Mouse (Mus musculus) hindbrain, embryonic 13.5 days (tissue): Measurements from ENCODE around the gene Eefsec. TPM values are rescaled to one million over a fixed set of nuclear protein-coding genes. Genes with fewer than 3 reads are reported as not detected.
A peak's percentile ranks its signal among the peaks of the same experiment; 100 is the strongest.

Source experiments
- ATAC-seq: fragments of 200-750 bp; cut with Nextera tagmentation; 2 replicates; pipeline ENCODE4 v1.8.0; 2017; ENCODE audit warnings: moderate TSS enrichment; ENCODE audit not compliant: low FRiP score
- H3K27ac ChIP-seq: fragments of 300-500 bp; sonication (generic); 2 replicates; pipeline ENCODE4 v1.5.1; 2015; ENCODE audit warnings: inconsistent platforms, mild to moderate bottlenecking, moderate library complexity
- H3K27me3 ChIP-seq: fragments of 300-500 bp; sonication (generic); 2 replicates; pipeline ENCODE4 v1.6.1; 2015; ENCODE audit warnings: mild to moderate bottlenecking, inconsistent platforms
- H3K36me3 ChIP-seq: fragments of 300-500 bp; sonication (generic); 2 replicates; pipeline ENCODE4 v1.6.1; 2015; ENCODE audit warnings: mild to moderate bottlenecking, inconsistent platforms
- H3K4me1 ChIP-seq: fragments of 300-500 bp; sonication (generic); replicated peaks from 2 replicates; pipeline ENCODE4 v1.6.1; 2015; ENCODE audit warnings: inconsistent platforms
- H3K4me2 ChIP-seq: fragments of 300-500 bp; sonication (generic); 2 replicates; pipeline ENCODE4 v1.6.1; 2015; ENCODE audit warnings: inconsistent platforms, mild to moderate bottlenecking, moderate library complexity
- H3K4me3 ChIP-seq: fragments of 300-500 bp; sonication (generic); 2 replicates; pipeline ENCODE4 v1.5.1; 2015; ENCODE audit warnings: mild to moderate bottlenecking, inconsistent platforms
- H3K9ac ChIP-seq: fragments of 300-500 bp; sonication (generic); 2 replicates; pipeline ENCODE4 v1.6.1; 2015; ENCODE audit warnings: mild to moderate bottlenecking, inconsistent platforms
- H3K9me3 ChIP-seq: fragments of 300-500 bp; sonication (generic); 2 replicates; pipeline ENCODE4 v1.6.1; 2016; ENCODE audit warnings: inconsistent platforms
- WGBS: fragments of 180-500 bp; shearing (Covaris S2); methylation state at CpG from one replicate; pipeline ENCODE4 v1.1.7; 2015; 5-methylcytosine and 5-hydroxymethylcytosine counted together
- polyA plus RNA-seq: library from polyadenylated mRNA; unstranded; fragments of >200 nt; fragmentation: Nextera tagmentation; extraction: Ambion mirVana; gene quantifications from 2 replicates; pipeline ENCODE4 v1.2.1, GENCODE M21; 2015

The Eefsec gene
- polyA plus RNA-seq, 1 experiment from 2014 or later = 25.2 TPM

DNA sequence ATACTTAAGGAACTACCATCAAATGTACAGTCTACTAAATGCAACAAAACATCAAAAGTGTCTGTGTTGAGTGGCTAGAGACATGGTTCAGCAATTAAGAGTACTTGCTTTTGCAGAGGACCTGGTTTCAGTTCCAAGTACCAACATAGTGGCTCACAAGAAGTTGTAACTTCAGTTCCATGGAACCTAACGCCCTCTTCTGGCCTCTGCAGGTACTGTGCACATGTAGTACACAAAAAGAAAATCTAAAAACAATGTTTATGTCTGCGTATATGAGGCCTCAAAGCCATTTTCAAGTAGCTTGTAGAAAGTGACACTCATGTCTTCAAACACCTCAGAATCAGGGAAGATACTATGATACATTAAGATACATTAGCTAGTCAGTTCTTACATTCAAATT lies 48.4 kb downstream of the Eefsec start:
- 66% methylated on average over 2 of the region's 2 CpGs for WGBS
- no peak overlapping the region for H3K4me2 ChIP-seq
- no peak overlapping the region for H3K27ac ChIP-seq
- H3K9ac ChIP-seq = no peak overlapping the region
- no peaks in the 10 kb centered on the region for H3K36me3 ChIP-seq
- H3K27me3 ChIP-seq = no peaks in the 10 kb centered on the region
- H3K4me3 ChIP-seq = no peak overlapping the region
- no peak for ATAC-seq
- no peaks in the 10 kb centered on the region for H3K9me3 ChIP-seq
- peaks cover 10% of the 10 kb centered on the region; the same call in 1 of the 2 replicates for H3K4me1 ChIP-seq

DNA sequence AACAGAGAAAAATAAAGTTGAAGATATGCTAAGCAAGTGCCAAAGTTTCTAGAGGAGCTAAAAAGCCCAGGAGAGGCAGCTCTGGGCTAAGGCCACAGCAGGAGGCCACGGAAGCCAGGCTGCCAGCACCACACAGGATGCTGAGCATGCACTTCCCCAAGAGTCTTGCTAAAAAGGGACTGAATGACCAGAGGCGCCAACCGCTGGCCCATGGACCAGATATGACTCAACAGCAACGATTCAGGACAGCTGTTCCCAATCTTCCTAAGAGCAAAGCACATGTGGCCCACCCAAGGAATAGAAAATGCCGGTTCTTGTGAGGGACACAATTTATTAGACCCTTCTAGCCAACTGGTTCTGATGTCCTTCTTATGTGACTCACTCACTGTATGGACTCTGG lies 57.4 kb downstream of the Eefsec start:
- Histone ChIP-seq H3K4me3 (no peak overlapping the region), H3K4me2 (no peak overlapping the region), H3K9me3 (no peaks in the 10 kb centered on the region), H3K9ac (no peak overlapping the region), H3K27me3 (0 out of 2 replicates have a peak, but pooled peaks cover 3% of the 10 kb centered on the region), H3K4me1 (peaks cover 30% of the 10 kb centered on the region), H3K36me3 (no peaks in the 10 kb centered on the region), H3K27ac (peak overlapping the region; percentile 23; the same call in 1 of the 2 replicates)
- 74% methylated on average over 5 of the region's 5 CpGs for WGBS
- no peak for ATAC-seq

DNA sequence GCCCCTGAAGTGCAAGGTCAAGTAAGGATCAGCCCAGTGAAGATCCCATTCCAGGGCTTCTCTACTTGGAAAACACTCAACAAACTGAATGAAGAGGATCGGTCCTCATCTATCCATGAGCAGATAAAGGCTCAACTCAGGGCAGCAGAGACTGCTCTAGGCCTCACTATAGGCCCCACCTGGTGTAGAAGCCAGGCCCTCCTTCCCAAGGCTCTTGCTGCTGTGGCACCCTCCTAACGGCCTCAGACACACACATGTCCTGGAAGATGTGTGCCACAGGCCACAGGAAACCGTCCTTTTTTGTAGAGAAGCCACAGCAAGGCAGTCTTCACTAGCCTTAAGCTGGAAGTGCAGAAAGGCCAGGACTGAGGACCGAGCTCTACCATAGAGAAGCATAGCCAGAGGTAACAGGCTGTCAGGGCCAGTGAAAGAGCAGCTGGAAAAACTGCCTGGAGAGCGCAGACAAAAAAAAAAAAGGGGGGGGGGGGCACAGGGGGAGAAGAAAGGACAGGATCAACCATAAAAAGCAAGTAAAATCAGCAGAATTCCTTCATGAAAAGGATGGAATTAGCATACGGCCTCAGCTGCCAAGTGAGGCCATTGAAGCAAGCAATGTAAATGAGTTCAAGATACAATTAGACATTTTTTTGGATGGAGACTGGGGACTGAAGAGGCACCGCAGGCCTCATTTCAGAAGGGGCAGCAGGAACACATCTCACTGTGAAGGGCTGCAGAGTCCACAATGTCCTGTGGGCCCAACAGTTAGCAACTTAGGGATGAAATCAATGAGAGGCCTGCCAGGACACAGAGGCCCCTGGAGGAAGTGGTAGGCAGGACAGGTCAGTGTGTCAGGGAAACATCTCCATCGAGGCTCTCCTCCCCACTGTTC lies 58.3 kb downstream of the Eefsec start:
- Histone ChIP-seq H3K27ac (peak overlapping the region; percentile 81), H3K27me3 (0 out of 2 replicates have a peak, but pooled peaks cover 3% of the 10 kb centered on the region), H3K9ac (no peak overlapping the region), H3K36me3 (no peaks in the 10 kb centered on the region), H3K9me3 (no peaks in the 10 kb centered on the region), H3K4me2 (no peak overlapping the region), H3K4me3 (no peak overlapping the region), H3K4me1 (peaks cover 30% of the 10 kb centered on the region)
- WGBS = 20% methylated on average over 8 of the region's 8 CpGs
- peak; percentile 54 for ATAC-seq

DNA sequence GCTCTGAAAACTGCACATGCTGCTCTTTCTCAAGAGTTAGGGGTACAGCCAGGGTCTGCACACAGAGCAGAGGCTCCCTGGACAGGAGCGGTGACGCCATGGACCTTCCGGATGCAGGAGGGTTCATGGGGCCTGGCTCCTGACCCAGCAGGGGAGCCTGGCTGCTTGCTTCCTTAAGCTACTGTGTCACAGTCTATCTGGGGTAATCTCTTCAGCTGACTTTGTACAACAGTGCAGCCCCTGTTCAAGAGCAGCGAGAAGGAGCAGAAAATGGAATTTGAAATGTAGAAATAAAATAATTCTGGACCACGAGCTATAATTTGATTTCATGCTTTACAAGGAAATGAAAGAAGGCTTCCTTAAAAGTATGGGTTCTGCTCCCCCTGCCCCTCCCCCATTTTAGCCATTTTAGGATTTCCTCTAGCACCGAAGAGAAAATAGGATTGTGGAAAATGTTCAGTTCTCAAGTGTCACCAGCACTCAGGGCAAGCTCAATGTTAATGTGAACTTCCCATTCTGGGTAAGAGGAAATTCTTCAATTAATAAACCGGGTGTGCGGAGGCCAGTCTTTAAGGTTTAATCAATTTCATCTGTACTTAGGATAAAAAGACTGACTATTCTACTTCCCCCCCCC lies 61.8 kb downstream of the Eefsec start:
- Histone ChIP-seq H3K27ac (no peak overlapping the region), H3K36me3 (no peaks in the 10 kb centered on the region), H3K27me3 (0 out of 2 replicates have a peak, but pooled peaks cover 3% of the 10 kb centered on the region), H3K4me2 (no peak overlapping the region), H3K9ac (no peak overlapping the region), H3K4me1 (peaks cover 30% of the 10 kb centered on the region), H3K9me3 (no peaks in the 10 kb centered on the region), H3K4me3 (no peak overlapping the region)
- no peak for ATAC-seq
- WGBS = 73% methylated on average over 8 of the region's 8 CpGs

DNA sequence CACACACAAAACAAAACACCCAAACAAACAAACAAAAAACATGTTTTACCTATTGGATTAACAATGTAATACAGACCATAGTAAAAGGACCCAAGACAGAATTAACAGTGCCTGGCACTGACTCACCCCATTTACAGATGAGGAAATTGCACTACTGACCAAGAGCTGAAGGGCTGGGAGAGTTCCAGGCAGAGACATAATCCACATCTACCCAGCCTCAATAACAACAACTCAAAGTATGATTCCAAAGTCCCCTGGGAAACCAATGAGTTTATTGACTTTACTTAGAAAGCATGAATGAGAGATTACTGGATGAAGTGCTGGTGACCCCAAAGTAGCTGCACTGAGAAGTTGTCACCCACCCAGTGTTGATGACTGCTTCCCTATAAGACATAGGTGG lies 62.6 kb downstream of the Eefsec start:
- Histone ChIP-seq H3K4me3 (no peak overlapping the region), H3K36me3 (no peaks in the 10 kb centered on the region), H3K4me1 (peaks cover 25% of the 10 kb centered on the region), H3K4me2 (no peak overlapping the region), H3K9ac (no peak overlapping the region), H3K9me3 (no peaks in the 10 kb centered on the region), H3K27ac (no peak overlapping the region), H3K27me3 (0 out of 2 replicates have a peak, but pooled peaks cover 3% of the 10 kb centered on the region)
- ATAC-seq = no peak

DNA sequence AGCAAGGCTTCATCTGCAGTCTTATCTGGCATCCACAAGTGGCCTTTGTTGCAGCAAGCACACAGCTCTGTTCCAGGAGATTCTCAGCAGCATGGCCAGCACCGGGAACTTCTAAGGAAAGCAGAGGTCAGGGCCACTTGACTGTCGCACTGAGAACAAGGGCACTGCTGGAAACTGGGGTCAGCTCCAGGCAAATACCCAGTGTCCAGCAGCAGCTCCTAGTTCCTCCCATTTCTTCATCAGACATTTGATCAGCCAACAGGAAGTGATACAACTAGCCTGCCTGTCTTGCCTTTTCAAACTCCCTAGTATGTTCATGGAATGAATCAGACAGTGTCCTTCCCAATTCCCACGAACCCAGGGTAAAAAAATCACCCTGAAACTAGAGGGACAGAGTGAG lies 66.6 kb downstream of the Eefsec start:
- 27% methylated on average over 3 of the region's 3 CpGs for WGBS
- no peak for ATAC-seq

DNA sequence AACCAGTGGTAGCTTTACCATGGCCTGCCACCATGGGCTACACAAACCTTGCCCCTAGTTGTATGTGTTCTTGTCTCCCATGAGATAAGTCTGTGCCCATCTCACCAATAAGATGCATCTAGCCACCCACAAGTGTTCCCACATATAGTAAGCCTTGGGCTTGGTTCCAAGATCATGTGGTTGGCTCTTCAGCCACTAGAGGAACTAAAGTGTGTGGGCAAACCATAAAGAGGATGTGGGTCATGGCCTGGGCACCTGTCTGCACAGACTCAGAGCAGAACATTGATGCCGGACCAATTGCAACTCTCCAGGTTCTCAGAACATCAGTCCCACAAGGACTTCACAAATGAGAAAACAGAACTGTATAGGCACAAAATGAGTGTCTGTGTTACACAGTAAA lies 67.5 kb downstream of the Eefsec start:
- no peaks in the 10 kb centered on the region for H3K27me3 ChIP-seq
- peaks cover 11% of the 10 kb centered on the region for H3K4me1 ChIP-seq
- no peaks in the 10 kb centered on the region for H3K36me3 ChIP-seq
- H3K9ac ChIP-seq = no peak overlapping the region
- 97% methylated on average over 1 of the region's 1 CpGs for WGBS
- H3K27ac ChIP-seq = no peak overlapping the region
- no peak overlapping the region for H3K4me3 ChIP-seq
- H3K4me2 ChIP-seq = no peak overlapping the region
- H3K9me3 ChIP-seq = no peaks in the 10 kb centered on the region
- ATAC-seq = no peak

More for the DNA sequence above, 66.6 kb downstream of the Eefsec start:
- Histone ChIP-seq H3K4me2 (no peak overlapping the region), H3K9ac (no peak overlapping the region), H3K4me1 (peaks cover 14% of the 10 kb centered on the region), H3K9me3 (no peaks in the 10 kb centered on the region), H3K27me3 (no peaks in the 10 kb centered on the region), H3K27ac (no peak overlapping the region), H3K4me3 (no peak overlapping the region), H3K36me3 (no peaks in the 10 kb centered on the region)

DNA sequence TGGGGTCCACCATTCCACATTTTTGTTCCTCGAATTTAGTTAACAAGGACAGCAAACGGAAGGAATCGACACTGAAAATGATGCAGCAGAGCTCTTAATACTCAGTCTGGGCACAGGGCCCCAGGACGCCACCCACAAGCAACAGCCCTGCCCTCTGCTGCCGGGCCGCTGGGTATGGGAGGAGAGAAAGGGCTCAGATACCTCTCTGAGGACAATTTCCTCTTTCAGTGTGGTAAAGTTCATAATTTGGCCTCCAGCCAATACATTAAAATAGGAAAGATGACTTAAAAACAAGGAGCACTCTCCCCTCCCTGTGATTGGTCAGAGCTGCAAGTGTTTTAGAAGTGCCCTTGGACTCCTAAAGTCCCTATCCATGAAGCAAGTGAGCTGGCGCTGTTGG lies 72.1 kb downstream of the Eefsec start:
- no peak for ATAC-seq
- 71% methylated on average over 7 of the region's 7 CpGs for whole genome bisulfite sequencing
- H3K9ac ChIP-seq = no peak overlapping the region
- no peak overlapping the region for H3K27ac ChIP-seq
- H3K9me3 ChIP-seq = no peaks in the 10 kb centered on the region
- H3K4me1 ChIP-seq = peaks cover 22% of the 10 kb centered on the region
- H3K36me3 ChIP-seq = no peaks in the 10 kb centered on the region
- no peaks in the 10 kb centered on the region for H3K27me3 ChIP-seq
- no peak overlapping the region for H3K4me2 ChIP-seq
- no peak overlapping the region for H3K4me3 ChIP-seq

DNA sequence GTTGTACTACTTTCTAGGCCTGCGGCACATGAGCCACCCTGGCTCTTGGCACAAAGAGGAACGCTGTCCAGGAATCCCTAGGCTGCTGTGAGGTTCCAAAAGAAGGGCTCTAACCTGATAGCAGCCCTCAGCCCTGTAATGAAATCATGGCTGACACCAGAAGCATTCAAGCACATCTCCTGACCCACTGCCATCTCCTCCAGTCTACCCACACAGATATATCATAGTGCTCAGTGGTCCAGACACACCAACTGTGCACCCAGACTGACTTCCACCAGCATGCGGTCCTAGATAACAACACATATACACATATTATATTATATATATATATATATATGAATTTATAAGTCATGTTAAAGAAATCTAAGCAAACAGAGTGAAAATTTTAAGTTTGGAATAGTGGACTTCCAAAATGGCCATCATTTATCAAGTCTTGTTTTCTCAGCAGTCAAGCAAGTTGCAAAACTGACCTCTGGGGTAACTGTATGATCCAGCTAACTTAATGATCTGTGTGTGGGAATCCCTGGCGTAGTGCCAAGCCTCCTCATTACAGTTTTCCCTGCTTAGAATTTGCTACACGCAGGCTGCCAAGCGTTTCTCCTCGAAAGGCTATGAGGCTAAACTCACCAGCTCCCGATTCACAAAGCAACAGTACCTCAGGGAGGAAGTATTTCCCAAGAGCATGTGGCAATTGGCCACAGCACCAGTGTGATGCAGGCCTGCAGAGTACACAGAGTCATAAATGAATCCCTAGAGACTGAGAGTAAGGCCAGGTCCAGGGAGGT lies 76.3 kb downstream of the Eefsec start:
- no peak overlapping the region for H3K4me2 ChIP-seq
- WGBS = 63% methylated on average over 8 of the region's 8 CpGs
- no peak overlapping the region for H3K9ac ChIP-seq
- H3K36me3 ChIP-seq = no peaks in the 10 kb centered on the region
- no peaks in the 10 kb centered on the region for H3K9me3 ChIP-seq
- peaks cover 19% of the 10 kb centered on the region for H3K4me1 ChIP-seq
- ATAC-seq = no peak
- no peak overlapping the region for H3K4me3 ChIP-seq
- H3K27me3 ChIP-seq = no peaks in the 10 kb centered on the region
- no peak overlapping the region; the same call in 1 of the 2 replicates for H3K27ac ChIP-seq

DNA sequence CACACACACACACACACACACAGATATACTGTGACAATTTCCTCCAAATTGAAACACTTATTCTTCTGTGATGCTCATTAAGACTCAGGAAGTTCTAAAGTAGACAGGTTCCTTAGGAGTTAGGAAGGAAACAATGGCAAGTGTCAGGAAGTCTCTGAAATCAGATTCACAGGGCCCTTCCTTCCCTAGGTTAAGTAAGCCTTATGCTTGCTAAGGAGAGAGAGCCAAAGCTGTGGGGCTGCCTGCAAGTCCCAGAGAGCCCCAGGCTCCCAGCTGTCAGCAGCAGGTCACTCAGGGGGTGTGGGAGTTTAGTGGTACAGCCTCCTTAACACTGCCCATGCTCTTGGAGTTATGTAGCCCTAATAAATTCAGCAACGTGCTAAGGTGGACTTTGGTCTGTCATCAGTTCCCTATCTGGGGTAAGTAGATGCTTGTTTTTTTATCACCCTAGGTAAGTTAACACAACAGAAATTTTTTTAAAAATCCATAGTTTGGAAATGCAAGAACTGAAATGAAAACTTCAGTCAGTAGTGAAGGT lies 82.8 kb downstream of the Eefsec start:
- H3K4me1 ChIP-seq = no peaks in the 10 kb centered on the region
- H3K9ac ChIP-seq = no peak overlapping the region
- WGBS = 84% methylated on average over 1 of the region's 1 CpGs
- H3K27me3 ChIP-seq = no peaks in the 10 kb centered on the region
- ATAC-seq = no peak
- H3K4me3 ChIP-seq = no peak overlapping the region
- H3K36me3 ChIP-seq = peaks cover 1% of the 10 kb centered on the region; the same call in 1 of the 2 replicates
- H3K9me3 ChIP-seq = peaks cover 4% of the 10 kb centered on the region
- H3K27ac ChIP-seq = no peak overlapping the region
- H3K4me2 ChIP-seq = no peak overlapping the region

DNA sequence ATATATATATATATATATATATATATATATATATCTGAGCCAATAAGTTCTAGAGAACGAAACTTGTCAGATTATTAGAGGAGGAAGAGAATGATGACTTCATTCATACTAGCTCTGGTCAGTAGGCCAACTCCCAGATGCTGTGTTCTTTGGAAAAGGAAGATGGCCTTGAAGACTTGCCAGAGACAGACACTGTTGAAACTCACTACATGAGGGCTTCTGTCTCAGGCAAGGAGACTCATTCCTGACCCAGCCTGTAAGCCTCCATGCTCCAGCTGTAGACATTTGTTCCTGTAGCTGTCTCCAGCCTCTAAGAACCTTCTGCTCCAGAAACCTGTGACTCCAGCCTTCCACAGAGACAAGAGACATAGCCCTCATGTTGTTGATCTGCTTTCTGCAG lies 85.2 kb downstream of the Eefsec start:
- no peak overlapping the region for H3K27ac ChIP-seq
- H3K4me3 ChIP-seq = no peak overlapping the region
- WGBS = 100% methylated on average over 1 of the region's 1 CpGs
- peaks cover 4% of the 10 kb centered on the region for H3K9me3 ChIP-seq
- no peaks in the 10 kb centered on the region for H3K27me3 ChIP-seq
- peaks cover 6% of the 10 kb centered on the region; the same call in 1 of the 2 replicates for H3K36me3 ChIP-seq
- ATAC-seq = no peak
- H3K4me2 ChIP-seq = no peak overlapping the region
- no peak overlapping the region for H3K9ac ChIP-seq
- no peaks in the 10 kb centered on the region for H3K4me1 ChIP-seq

DNA sequence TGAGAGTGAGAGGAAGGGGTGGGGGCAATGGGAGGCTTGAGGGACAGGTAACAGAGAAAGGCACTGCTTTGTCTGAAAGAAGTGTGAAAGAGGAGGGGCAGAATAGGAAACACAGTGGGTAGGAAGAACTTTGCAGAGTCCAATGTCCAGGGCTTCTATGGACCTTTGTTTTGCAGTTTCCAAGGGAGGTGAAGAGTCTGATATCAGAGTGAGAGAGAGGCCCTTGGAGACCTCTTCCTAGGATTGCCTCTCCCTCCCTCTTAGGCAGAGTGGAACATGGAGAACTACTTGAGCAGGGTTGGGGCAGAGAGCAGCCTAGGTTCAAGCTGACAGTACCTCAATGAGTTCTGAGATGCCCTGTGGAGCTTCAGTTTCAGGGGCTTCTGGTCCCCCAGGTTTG lies 88.1 kb downstream of the Eefsec start:
- Histone ChIP-seq H3K4me3 (no peak overlapping the region), H3K9ac (no peak overlapping the region), H3K4me2 (no peak overlapping the region), H3K9me3 (peaks cover 4% of the 10 kb centered on the region), H3K36me3 (peaks cover 10% of the 10 kb centered on the region), H3K27ac (no peak overlapping the region), H3K4me1 (no peaks in the 10 kb centered on the region), H3K27me3 (no peaks in the 10 kb centered on the region)
- ATAC-seq = no peak
